Mouse (Mus musculus): ENCODE data around the gene Cd4. TPM values are rescaled to one million over a fixed set of nuclear protein-coding genes. Genes with fewer than 3 reads are reported as not detected.
A peak's percentile ranks its signal among the peaks of the same experiment; 100 is the strongest.

Cd4 gene
- polyA plus RNA-seq, 1 experiment = not detected

DNA sequence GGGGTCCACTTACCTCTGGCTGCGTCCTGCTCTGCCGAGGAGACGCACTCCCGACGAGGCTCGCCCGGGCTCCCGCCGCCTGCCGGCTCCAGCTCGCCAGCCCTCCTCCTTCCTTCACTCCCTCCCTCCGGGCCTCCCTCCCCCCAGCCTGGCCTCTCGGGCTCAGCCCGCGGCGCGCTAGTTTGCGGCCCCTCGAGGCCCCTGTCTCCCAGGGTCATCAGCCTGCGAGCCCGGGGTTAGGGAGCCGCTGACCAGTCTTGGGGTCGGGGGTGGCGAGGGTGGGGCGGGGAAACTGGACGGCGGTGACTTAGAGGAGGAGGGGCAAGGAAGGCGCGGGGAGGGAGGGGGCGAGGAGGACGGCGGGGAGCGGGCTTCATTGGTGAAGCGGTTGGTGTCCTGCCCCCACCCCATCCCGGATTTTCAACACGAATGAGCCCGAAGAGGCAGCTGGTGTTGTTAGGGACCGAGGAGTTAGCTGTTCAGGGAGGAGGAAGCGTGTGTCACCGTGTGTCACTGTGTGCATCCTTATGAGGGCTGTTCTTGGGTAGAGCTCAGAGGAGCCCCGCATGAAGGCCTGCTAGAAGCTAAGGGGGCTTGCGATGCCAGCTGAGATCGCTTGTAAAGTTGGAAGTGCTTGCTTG lies 24.2 kb downstream of the Cd4 start, which contains the start of gene Gpr162:
Gpr162 (minus strand) TSS at position 326 of the 641 bp plus-strand sequence.
- H3K4me3 ChIP-seq (ENCODE audit: insufficient read depth, low read length) = peak within 1 kb of the TSS; percentile 34
- no peak within 1 kb of the TSS for H3K27ac ChIP-seq (ENCODE audit: insufficient read depth, low read length)
- H3K4me1 ChIP-seq (ENCODE audit: control insufficient read depth, insufficient read depth, low read length) = no peaks in the 10 kb centered on the region
- TF ChIP-seq CTCF (IDR thresholded peaks at IDR 0.05; ENCODE audit: borderline replicate concordance, insufficient read depth, low read length) = no peak
- no peak for TF ChIP-seq POLR2A (IDR thresholded peaks at IDR 0.05; ENCODE audit: low read depth, low read length)

DNA sequence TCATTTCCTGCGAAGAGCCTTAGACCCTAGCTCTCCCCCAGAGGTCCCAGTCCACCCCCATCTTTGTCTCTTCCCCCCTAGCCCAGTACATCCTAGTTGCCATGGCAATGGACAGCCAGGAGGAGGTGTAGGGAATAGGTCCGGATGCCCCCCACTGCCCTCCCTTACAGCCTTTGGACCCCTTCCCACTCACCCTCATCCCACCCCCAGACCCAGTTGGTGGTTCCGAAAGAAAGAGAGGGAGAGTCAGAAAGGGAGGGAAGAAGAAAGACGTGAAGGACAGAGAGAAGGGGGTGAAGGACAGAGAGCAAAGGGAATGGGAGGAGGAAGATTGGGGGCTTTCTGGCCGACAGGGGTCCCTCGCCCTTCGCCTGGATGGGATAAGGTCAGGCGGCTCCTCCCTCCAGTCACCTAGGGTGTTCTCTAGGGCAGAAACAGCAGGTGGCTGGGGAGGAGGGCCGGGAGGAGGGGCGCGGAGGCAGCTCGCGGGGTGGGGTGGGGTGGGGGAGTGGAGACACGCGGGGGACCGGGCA lies 24.8 kb downstream of the Cd4 start:
- no peak for TF ChIP-seq POLR2A (IDR thresholded peaks at IDR 0.05; ENCODE audit: low read depth, low read length)
- no peak for TF ChIP-seq CTCF (IDR thresholded peaks at IDR 0.05; ENCODE audit: borderline replicate concordance, insufficient read depth, low read length)
- Histone ChIP-seq H3K27ac (ENCODE audit: insufficient read depth, low read length) (no peak overlapping the region), H3K4me3 (ENCODE audit: insufficient read depth, low read length) (peak overlapping the region; percentile 11; the same call in 1 of the 2 replicates), H3K4me1 (ENCODE audit: control insufficient read depth, insufficient read depth, low read length) (no peaks in the 10 kb centered on the region)

DNA sequence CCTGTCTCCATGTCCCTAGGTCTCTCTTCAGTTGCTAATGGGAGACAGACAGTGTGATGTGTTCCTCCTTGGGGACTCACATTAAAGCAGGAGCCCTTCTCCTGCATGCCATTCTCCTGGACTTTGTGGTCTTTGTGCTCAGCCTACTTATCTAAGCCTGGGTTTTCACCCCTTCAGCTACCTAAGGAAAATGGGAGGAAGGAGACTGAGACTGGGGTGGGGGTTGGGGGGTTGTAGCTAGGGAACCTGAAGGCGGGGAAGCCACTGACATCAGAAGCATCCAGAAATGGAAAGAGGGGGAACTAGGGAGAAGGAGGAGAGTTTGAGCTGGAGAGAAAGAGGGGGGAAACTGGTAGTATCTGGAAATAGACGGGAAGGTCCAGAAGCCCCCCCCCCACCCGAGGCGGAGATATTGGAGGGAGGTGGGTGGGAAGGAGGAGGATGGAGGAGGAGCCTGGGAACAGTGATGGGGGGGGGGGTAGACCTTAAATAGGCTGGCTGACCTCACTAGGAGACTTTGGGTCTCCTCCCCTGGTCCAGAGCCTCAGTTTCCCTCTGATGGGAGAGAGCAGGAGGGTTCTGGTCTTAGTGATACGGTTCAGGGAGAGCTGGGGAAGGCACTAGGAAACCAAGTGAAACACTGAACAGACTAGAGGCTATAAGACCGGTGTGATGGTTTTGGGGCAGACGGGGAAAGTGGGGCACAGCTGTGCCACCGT lies 25.5 kb downstream of the Cd4 start:
- TF ChIP-seq CTCF (IDR thresholded peaks at IDR 0.05; ENCODE audit: borderline replicate concordance, insufficient read depth, low read length) = no peak
- TF ChIP-seq POLR2A (IDR thresholded peaks at IDR 0.05; ENCODE audit: low read depth, low read length) = peak; percentile 47
- Histone ChIP-seq H3K4me3 (ENCODE audit: insufficient read depth, low read length) (no peak overlapping the region), H3K27ac (ENCODE audit: insufficient read depth, low read length) (no peak overlapping the region), H3K4me1 (ENCODE audit: control insufficient read depth, insufficient read depth, low read length) (no peaks in the 10 kb centered on the region)

DNA sequence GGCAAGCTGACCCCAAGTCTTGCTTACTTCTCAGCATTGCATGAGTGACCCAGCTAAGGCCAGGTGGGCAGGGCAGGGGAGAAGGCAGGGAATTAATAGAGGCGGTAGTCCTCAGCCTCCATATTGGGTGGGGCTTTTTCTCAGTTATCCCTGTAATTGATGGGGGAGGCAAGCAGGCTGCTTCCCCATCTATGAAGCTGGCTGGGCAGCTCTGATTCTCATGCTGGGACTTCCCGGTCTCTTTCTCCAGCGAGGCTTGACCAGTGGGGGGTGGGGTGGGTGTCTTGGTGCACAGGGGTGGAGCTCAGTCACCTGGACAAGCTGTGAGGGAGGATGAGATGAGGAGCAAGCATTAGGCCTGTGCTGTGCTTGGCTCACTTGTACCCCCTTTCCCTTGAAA lies 26.2 kb downstream of the Cd4 start:
- Histone ChIP-seq H3K4me1 (ENCODE audit: control insufficient read depth, insufficient read depth, low read length) (no peaks in the 10 kb centered on the region), H3K27ac (ENCODE audit: insufficient read depth, low read length) (no peak overlapping the region), H3K4me3 (ENCODE audit: insufficient read depth, low read length) (no peak overlapping the region)
- TF ChIP-seq CTCF (IDR thresholded peaks at IDR 0.05; ENCODE audit: borderline replicate concordance, insufficient read depth, low read length) = no peak
- no peak for TF ChIP-seq POLR2A (IDR thresholded peaks at IDR 0.05; ENCODE audit: low read depth, low read length)

- Histone ChIP-seq H3K4me3 (ENCODE audit: insufficient read depth, low read length) (no peak overlapping the region), H3K4me1 (ENCODE audit: control insufficient read depth, insufficient read depth, low read length) (no peaks in the 10 kb centered on the region), H3K27ac (ENCODE audit: insufficient read depth, low read length) (no peak overlapping the region)
- TF ChIP-seq POLR2A (IDR thresholded peaks at IDR 0.05; ENCODE audit: low read depth, low read length) = 0 out of 2 replicates have a peak, but pooled peaks have one; percentile 11
- TF ChIP-seq CTCF (IDR thresholded peaks at IDR 0.05; ENCODE audit: borderline replicate concordance, insufficient read depth, low read length) = no peak
These were observed 26.8 kb downstream of the Cd4 start for GRCm38 (mm10) chr6:124861266-124861665.

DNA sequence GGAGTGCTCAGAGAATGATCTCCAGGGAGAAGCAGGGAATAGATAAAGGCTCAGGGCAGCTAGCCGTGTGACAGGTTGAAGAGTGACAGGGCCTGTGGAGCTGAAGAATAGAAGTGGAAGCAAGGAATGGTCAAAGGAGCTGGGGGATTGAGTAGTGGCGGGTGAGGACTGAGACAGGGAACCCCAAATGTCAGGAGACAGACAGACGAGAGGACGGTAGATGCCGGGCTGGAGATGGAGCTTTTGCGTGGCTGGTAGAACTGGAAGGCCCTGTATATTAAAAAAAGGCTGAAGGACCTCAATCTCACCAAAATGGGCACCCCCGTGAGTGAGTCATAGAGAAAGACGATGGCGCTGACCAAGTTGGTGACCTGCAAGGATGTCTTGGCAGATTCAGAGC lies 27.5 kb downstream of the Cd4 start:
- Histone ChIP-seq H3K27ac (ENCODE audit: insufficient read depth, low read length) (no peak overlapping the region), H3K4me3 (ENCODE audit: insufficient read depth, low read length) (no peak overlapping the region), H3K4me1 (ENCODE audit: control insufficient read depth, insufficient read depth, low read length) (no peaks in the 10 kb centered on the region)
- TF ChIP-seq POLR2A (IDR thresholded peaks at IDR 0.05; ENCODE audit: low read depth, low read length) (no peak), CTCF (IDR thresholded peaks at IDR 0.05; ENCODE audit: borderline replicate concordance, insufficient read depth, low read length) (no peak)

DNA sequence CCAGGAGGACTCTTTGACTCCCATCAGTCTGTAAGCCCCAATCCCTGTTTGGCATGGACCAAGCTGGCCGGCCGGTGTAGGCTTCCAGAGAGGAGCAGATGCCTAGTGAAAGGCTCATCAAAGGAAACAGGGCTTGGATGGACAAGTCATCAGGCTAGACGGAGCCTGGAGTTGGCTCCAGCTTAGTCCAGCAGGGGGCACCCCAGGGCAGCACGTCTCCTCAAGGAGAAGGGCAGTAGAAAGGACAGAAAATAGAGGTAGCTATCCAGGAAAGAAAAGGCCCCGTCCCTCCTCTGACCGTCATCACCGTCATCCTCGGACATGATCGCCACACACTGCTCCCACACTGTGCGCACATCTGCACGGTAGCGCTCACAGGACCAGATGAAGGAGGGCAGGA lies 28.3 kb downstream of the Cd4 start:
- Histone ChIP-seq H3K27ac (ENCODE audit: insufficient read depth, low read length) (no peak overlapping the region), H3K4me1 (ENCODE audit: control insufficient read depth, insufficient read depth, low read length) (no peaks in the 10 kb centered on the region), H3K4me3 (ENCODE audit: insufficient read depth, low read length) (no peak overlapping the region)
- no peak for TF ChIP-seq POLR2A (IDR thresholded peaks at IDR 0.05; ENCODE audit: low read depth, low read length)
- peak; percentile 78 for TF ChIP-seq CTCF (IDR thresholded peaks at IDR 0.05; ENCODE audit: borderline replicate concordance, insufficient read depth, low read length)

GRCm38 (mm10) chr6:124858561-124859318 lies 29.3 kb downstream of the Cd4 start:
- Histone ChIP-seq H3K27ac (ENCODE audit: insufficient read depth, low read length) (no peak overlapping the region), H3K4me3 (ENCODE audit: insufficient read depth, low read length) (no peak overlapping the region), H3K4me1 (ENCODE audit: control insufficient read depth, insufficient read depth, low read length) (no peaks in the 10 kb centered on the region)
- TF ChIP-seq CTCF (IDR thresholded peaks at IDR 0.05; ENCODE audit: borderline replicate concordance, insufficient read depth, low read length) = no peak
- TF ChIP-seq POLR2A (IDR thresholded peaks at IDR 0.05; ENCODE audit: low read depth, low read length) = 0 out of 2 replicates have a peak, but pooled peaks have one; percentile 7

DNA sequence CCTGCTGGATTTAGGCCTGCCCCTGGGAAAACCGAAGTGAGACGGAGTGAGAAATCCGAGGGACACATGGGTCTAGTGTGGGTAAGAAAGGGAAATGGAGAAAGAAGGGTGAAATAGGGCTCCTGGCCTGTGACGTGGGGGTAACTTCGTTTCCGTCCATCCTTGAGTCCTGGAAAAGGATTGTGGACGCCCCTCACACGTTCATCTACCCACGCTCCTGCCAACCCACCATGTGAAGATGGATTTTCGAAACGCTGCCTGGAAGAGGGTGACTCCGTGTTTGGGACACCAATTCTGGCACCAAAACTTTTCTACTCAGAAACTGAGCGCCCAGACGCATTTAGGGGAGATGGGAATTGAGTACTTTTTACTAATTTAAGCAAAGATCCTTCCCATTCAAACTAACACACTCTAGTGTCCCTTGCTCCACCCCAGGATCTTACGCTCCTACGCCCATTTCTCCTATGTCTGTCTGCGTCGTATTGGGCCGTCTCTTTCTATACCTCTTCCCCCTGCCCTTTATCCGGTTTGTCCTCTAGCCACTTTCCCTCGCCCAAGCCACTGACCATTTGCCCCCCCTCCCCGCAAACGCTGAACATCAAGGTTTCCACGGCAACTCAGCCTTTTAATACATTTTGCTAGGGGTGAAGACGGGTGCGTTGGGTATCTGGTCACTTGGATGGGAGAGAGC lies 30.0 kb downstream of the Cd4 start:
- H3K4me3 ChIP-seq (ENCODE audit: insufficient read depth, low read length) = peak overlapping the region; percentile 54
- H3K27ac ChIP-seq (ENCODE audit: insufficient read depth, low read length) = peak overlapping the region; percentile 68
- peak; percentile 14; the same call in 1 of the 2 replicates for TF ChIP-seq POLR2A (IDR thresholded peaks at IDR 0.05; ENCODE audit: low read depth, low read length)
- no peak for TF ChIP-seq CTCF (IDR thresholded peaks at IDR 0.05; ENCODE audit: borderline replicate concordance, insufficient read depth, low read length)
- H3K4me1 ChIP-seq (ENCODE audit: control insufficient read depth, insufficient read depth, low read length) = no peaks in the 10 kb centered on the region
